7 mouse cellular contexts compared by ENCODE assay signal in the genomic region with DNA sequence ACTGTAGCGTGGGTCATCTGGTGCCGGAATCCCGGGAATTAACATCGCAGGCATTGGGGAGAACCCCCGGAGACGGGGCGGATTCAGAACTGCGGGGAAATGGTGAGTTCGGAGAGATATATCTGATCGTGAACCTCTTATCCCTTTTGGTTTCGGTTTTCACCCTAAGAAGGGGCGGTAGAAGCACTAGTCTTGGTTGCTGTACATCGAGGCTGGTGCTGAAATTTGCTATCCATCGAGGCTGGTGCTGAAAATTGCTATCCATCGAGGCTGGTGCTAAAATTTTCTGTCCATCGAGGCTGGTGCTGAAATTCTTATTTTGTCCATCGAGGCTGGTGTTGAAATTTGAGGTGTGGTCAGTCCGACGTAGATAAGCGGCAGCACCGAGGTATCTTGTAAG.
DNase-seq lines count a peak whose midpoint lies in the region; ATAC-seq lines count a peak whose summit lies in the region.
"Not testable (repeated sequence)": the region's sequence is repeated elsewhere in the genome, so short reads cannot be mapped to it uniquely, and the experiment has no call there.

No protein-coding gene starts in this region.

- not testable (repeated sequence) for H3K27ac ChIP-seq in embryonic facial prominence, embryonic 11.5 days (replicated peaks; ENCODE audit: low read depth, low read length); intestine, embryonic 14.5 days (ENCODE audit: low read depth); limb, embryonic 11.5 days (replicated peaks; ENCODE audit: low read depth, low read length)

- not testable (repeated sequence) for ATAC-seq in embryonic facial prominence, embryonic 11.5 days (replicated peaks; ENCODE audit: insufficient number of reproducible peaks, low FRiP score, low TSS enrichment, low read depth); intestine, embryonic 14.5 days (replicated peaks; ENCODE audit: low FRiP score, low TSS enrichment, low read depth); limb, embryonic 11.5 days (ENCODE audit: insufficient number of reproducible peaks, low FRiP score, low TSS enrichment, low read depth)

- H3K36me3 ChIP-seq in embryonic facial prominence, embryonic 11.5 days (replicated peaks; ENCODE audit: control insufficient read depth, insufficient read depth, low read depth, low read length); intestine, embryonic 14.5 days (ENCODE audit: control insufficient read depth, insufficient read depth, low read length); limb, embryonic 11.5 days (ENCODE audit: control insufficient read depth, insufficient read depth, low read length): not testable (repeated sequence)

- H3K27me3 ChIP-seq in embryonic facial prominence, embryonic 11.5 days (ENCODE audit: control insufficient read depth, insufficient read depth, low read length); intestine, embryonic 14.5 days (replicated peaks; ENCODE audit: control insufficient read depth, insufficient read depth, low read length); limb, embryonic 11.5 days (ENCODE audit: control insufficient read depth, insufficient read depth, low read length): not testable (repeated sequence)

- not testable (repeated sequence) for H3K9ac ChIP-seq in embryonic facial prominence, embryonic 11.5 days (replicated peaks; ENCODE audit: low read length); intestine, embryonic 14.5 days (ENCODE audit: low read length); limb, embryonic 11.5 days (ENCODE audit: low read length)

- DNase-seq in R1 (ENCODE audit: low read depth, low spot score) = peak; percentile 48
- DNase-seq in embryo, embryonic 10 days (ENCODE audit: low spot score) = peak; percentile 9
- DNase-seq in embryonic facial prominence, embryonic 11.5 days (ENCODE audit: low spot score) = peak; percentile 25
- peak; percentile 57 for DNase-seq in intestine, embryonic 14.5 days (ENCODE audit: low spot score)
- peak; percentile 29 for DNase-seq in limb, embryonic 11.5 days (ENCODE audit: low spot score)
- peak; percentile 15 for DNase-seq in mesoderm, embryonic 11.5 days (ENCODE audit: low read depth, low spot score)
- peak; percentile 2 for DNase-seq in testis, postnatal 14 days (ENCODE audit: low spot score)

- 69% methylated on average over 17 of the region's 21 CpGs for WGBS in embryonic facial prominence, embryonic 11.5 days
- 67% methylated on average over 16 of the region's 21 CpGs for WGBS in intestine, embryonic 14.5 days
- 78% methylated on average over 18 of the region's 21 CpGs for WGBS in limb, embryonic 11.5 days

- H3K4me2 ChIP-seq in embryonic facial prominence, embryonic 11.5 days (ENCODE audit: low read depth, low read length); intestine, embryonic 14.5 days (ENCODE audit: low read length); limb, embryonic 11.5 days (ENCODE audit: low read depth, severe bottlenecking): not testable (repeated sequence)

- not testable (repeated sequence) for H3K9me3 ChIP-seq in embryonic facial prominence, embryonic 11.5 days (replicated peaks; ENCODE audit: control insufficient read depth, low read length); intestine, embryonic 14.5 days (ENCODE audit: control insufficient read depth, low read length); limb, embryonic 11.5 days (ENCODE audit: control insufficient read depth, low read length)

- H3K4me3 ChIP-seq in embryonic facial prominence, embryonic 11.5 days (ENCODE audit: low read depth, low read length); intestine, embryonic 14.5 days (ENCODE audit: low read depth, low read length); limb, embryonic 11.5 days (ENCODE audit: low read depth, low read length): not testable (repeated sequence)

- H3K4me1 ChIP-seq in embryonic facial prominence, embryonic 11.5 days (ENCODE audit: control insufficient read depth, insufficient read depth, low read length); intestine, embryonic 14.5 days (replicated peaks; ENCODE audit: control insufficient read depth, insufficient read depth, low read length); limb, embryonic 11.5 days (ENCODE audit: control insufficient read depth, insufficient read depth, low read length): not testable (repeated sequence)

Comparison
In these comparisons a context has a peak if more than half of its experiments do, and no peak if none do; other contexts are left out.
1. DNase-seq: peak in every context shown above with its lines; median percentile 57 in intestine, embryonic 14.5 days; 48 in R1; 29 in limb, embryonic 11.5 days; 25 in embryonic facial prominence, embryonic 11.5 days; 15 in mesoderm, embryonic 11.5 days; 9 in embryo, embryonic 10 days; 2 in testis, postnatal 14 days.